Mouse (Mus musculus) adrenal gland (tissue): Measurements from ENCODE around the gene Glyctk.

Experiments used
- microRNA-seq, 2 experiments: library from miRNA; unstranded; fragments of <30 nt; microRNA quantifications; one replicate each; pipeline ENCODE4; 2019

Gene Glyctk

Small RNA genes lying within 50 kb of the gene (microRNA-seq; reads per million reads assigned to microRNA genes)
- gene Mir135a-1: 0 to 0.11 reads per million in 2 experiments
- gene Mirlet7g: 135,148 to 167,848 reads per million in 2 experiments
